Mouse (Mus musculus): ENCODE results near the gene Elavl2.

DNA sequence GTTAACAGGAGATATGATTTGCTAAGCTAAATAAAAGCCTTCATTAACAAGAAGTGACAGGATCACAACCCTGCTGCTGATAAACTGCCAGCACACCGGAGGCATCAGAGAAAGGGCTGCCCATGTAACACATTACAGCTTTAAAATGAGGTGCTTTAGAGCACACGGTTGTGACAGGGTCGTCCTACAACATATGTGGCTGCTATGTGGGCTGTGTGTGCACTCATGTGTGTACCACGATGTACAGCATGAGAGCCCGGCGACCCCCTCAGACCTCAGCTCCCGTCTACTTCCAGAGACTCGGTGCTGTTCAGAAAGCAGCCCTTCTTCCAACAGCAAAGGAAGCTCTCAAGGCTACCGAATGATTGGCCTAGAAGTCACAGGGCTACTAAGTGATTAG, 47.4 kb downstream of the Elavl2 start:
- TF ChIP-seq CTCF (IDR thresholded peaks at IDR 0.05; ENCODE audit: borderline replicate concordance, insufficient read depth, low read length), result no peak
- no peak for TF ChIP-seq POLR2A (IDR thresholded peaks at IDR 0.05; ENCODE audit: low read depth, low read length)

Measured in embryonic fibroblast, embryonic 13.5 days (primary cell).